Mouse (Mus musculus): Measurements from ENCODE around the gene Pxn.

Pxn gene

GRCm38 (mm10) chr5:115526456-115527202 lies 20.2 kb downstream of the Pxn start:
- no peak for DNase-seq (ENCODE audit: low read depth, low spot score)

GRCm38 (mm10) chr5:115528128-115528527 lies 21.7 kb downstream of the Pxn start:
- no peak for DNase-seq (ENCODE audit: low read depth, low spot score)

- DNase-seq (ENCODE audit: low read depth, low spot score) = no peak
Observed at GRCm38 (mm10) chr5:115529364-115529741, 22.9 kb downstream of the Pxn start.

GRCm38 (mm10) chr5:115529742-115530446 lies 23.4 kb downstream of the Pxn start:
- DNase-seq (ENCODE audit: low read depth, low spot score) = no peak

- peak; percentile 52 for DNase-seq (ENCODE audit: low read depth, low spot score)
Observed at GRCm38 (mm10) chr5:115530447-115530809, 24.0 kb downstream of the Pxn start.

- peak; percentile 51 for DNase-seq (ENCODE audit: low read depth, low spot score)
Observed at GRCm38 (mm10) chr5:115531671-115532270, 25.3 kb downstream of the Pxn start.

GRCm38 (mm10) chr5:115534290-115534731 lies 27.8 kb downstream of the Pxn start:
- DNase-seq (ENCODE audit: low read depth, low spot score) = peak; percentile 55

GRCm38 (mm10) chr5:115534856-115535255 lies 28.4 kb downstream of the Pxn start:
- DNase-seq (ENCODE audit: low read depth, low spot score) = peak; percentile 71

- DNase-seq (ENCODE audit: low read depth, low spot score) = no peak
Observed at GRCm38 (mm10) chr5:115535635-115536034, 29.2 kb downstream of the Pxn start.

GRCm38 (mm10) chr5:115538017-115538692 lies 31.7 kb downstream of the Pxn start:
- DNase-seq (ENCODE audit: low read depth, low spot score) = peak; percentile 30

- peak; percentile 90 for DNase-seq (ENCODE audit: low read depth, low spot score)
Observed at GRCm38 (mm10) chr5:115538693-115539043, 32.2 kb downstream of the Pxn start.

- DNase-seq (ENCODE audit: low read depth, low spot score) = peak; percentile 59
Observed at GRCm38 (mm10) chr5:115542635-115543384, 36.3 kb downstream of the Pxn start.

GRCm38 (mm10) chr5:115543509-115544253 lies 37.2 kb downstream of the Pxn start:
- no peak for DNase-seq (ENCODE audit: low read depth, low spot score)

GRCm38 (mm10) chr5:115544655-115545185 lies 38.2 kb downstream of the Pxn start:
- no peak for DNase-seq (ENCODE audit: low read depth, low spot score)

- no peak for DNase-seq (ENCODE audit: low read depth, low spot score)
Observed at GRCm38 (mm10) chr5:115545636-115546035, 39.2 kb downstream of the Pxn start.

GRCm38 (mm10) chr5:115546536-115546935 lies 40.1 kb downstream of the Pxn start:
- no peak for DNase-seq (ENCODE audit: low read depth, low spot score)

GRCm38 (mm10) chr5:115547014-115547413 lies 40.5 kb downstream of the Pxn start:
- no peak for DNase-seq (ENCODE audit: low read depth, low spot score)

- no peak for DNase-seq (ENCODE audit: low read depth, low spot score)
Observed at GRCm38 (mm10) chr5:115547421-115547820, 40.9 kb downstream of the Pxn start.

GRCm38 (mm10) chr5:115548501-115549285 lies 42.2 kb downstream of the Pxn start:
- no peak for DNase-seq (ENCODE audit: low read depth, low spot score)
